Mouse (Mus musculus) neural tube, embryonic 11.5 days (tissue): ENCODE data around the gene Stim2. TPM values are rescaled to one million over a fixed set of nuclear protein-coding genes. Genes with fewer than 3 reads are reported as not detected.

Experiments used
- ATAC-seq: fragments of 200-750 bp; cut with Nextera tagmentation; 2 replicates; pipeline ENCODE4 v1.8.0; 2017; ENCODE audit warnings: moderate number of reproducible peaks, mild to moderate bottlenecking, moderate TSS enrichment, moderate library complexity; ENCODE audit not compliant: insufficient read depth, low FRiP score, low TSS enrichment
- DNase-seq: peaks from one replicate; pipeline ENCODE4 v3.0.0-alpha.2; 2015; ENCODE audit warnings: low spot score
- H3K27ac ChIP-seq: fragments of 300-500 bp; sonication (generic); 2 replicates; pipeline ENCODE4 v1.5.1; 2014; ENCODE audit warnings: low read depth, mild to moderate bottlenecking, low read length
- H3K27me3 ChIP-seq: fragments of 300-500 bp; sonication (generic); 2 replicates; pipeline ENCODE4 v1.6.1; 2014; ENCODE audit warnings: mild to moderate bottlenecking, low read length, mixed read lengths; ENCODE audit not compliant: control insufficient read depth, insufficient read depth
- H3K36me3 ChIP-seq: fragments of 300-500 bp; sonication (generic); 2 replicates; pipeline ENCODE4 v1.6.1; 2014; ENCODE audit warnings: mild to moderate bottlenecking, low read length, moderate library complexity, mixed read lengths; ENCODE audit not compliant: control insufficient read depth, insufficient read depth
- H3K4me1 ChIP-seq: fragments of 300-500 bp; sonication (generic); 2 replicates; pipeline ENCODE4 v1.6.1; 2014; ENCODE audit warnings: low read length, mixed read lengths; ENCODE audit not compliant: control insufficient read depth, insufficient read depth
- H3K4me2 ChIP-seq: fragments of 300-500 bp; sonication (generic); 2 replicates; pipeline ENCODE4 v1.6.1; 2014; ENCODE audit warnings: low read depth, mild to moderate bottlenecking, moderate library complexity
- H3K4me3 ChIP-seq: fragments of 300-500 bp; sonication (generic); 2 replicates; pipeline ENCODE4 v1.5.1; 2014; ENCODE audit warnings: low read depth, low read length
- H3K9ac ChIP-seq: fragments of 300-500 bp; sonication (generic); 2 replicates; pipeline ENCODE4 v1.6.1; 2014; ENCODE audit warnings: mild to moderate bottlenecking, low read length
- H3K9me3 ChIP-seq: fragments of 300-500 bp; sonication (generic); 2 replicates; pipeline ENCODE4 v1.6.1; 2016; ENCODE audit warnings: low read length; ENCODE audit not compliant: control insufficient read depth
- WGBS: fragments of 180-500 bp; shearing (Covaris S2); extraction: QIAGEN DNeasy Blood & Tissue Kit; methylation state at CpG from one replicate; pipeline ENCODE4 v1.1.7; 2014; 5-methylcytosine and 5-hydroxymethylcytosine counted together
- polyA plus RNA-seq: library from polyadenylated mRNA; unstranded; fragments of >200 nt; fragmentation: Nextera tagmentation; extraction: Ambion mirVana; gene quantifications from 2 replicates; pipeline ENCODE4 v1.2.1, GENCODE M21; 2014

The Stim2 gene
- polyA plus RNA-seq, 1 experiment from 2014 or later, result 22.7 TPM

DNA sequence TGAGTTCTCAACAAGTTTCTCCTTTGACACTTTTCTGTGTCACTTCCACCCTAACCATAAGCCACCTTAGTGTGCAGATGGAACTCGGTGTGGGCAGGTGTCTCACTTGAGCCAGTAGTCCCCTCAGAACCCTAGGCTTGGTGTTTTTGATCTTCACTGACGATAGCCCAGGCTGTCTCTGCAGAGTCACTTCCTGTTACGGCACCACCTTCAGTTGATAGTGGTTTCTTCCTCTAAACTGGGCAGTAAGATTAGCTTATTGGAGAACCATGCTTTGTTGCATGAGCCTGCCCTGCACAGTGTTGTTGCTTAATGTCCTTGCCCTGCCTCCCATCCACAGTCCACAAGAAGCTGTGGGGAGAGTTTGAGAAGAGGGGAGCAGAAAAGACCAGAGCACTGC lies 47.2 kb downstream of the Stim2 start:
- no peak for ATAC-seq
- no peaks in the 10 kb centered on the region for H3K36me3 ChIP-seq
- H3K4me2 ChIP-seq, result no peak overlapping the region
- no peaks in the 10 kb centered on the region for H3K9me3 ChIP-seq
- 87% methylated on average over 3 of the region's 3 CpGs for WGBS
- no peak overlapping the region for H3K4me3 ChIP-seq
- no peaks in the 10 kb centered on the region for H3K4me1 ChIP-seq
- H3K9ac ChIP-seq, result no peak overlapping the region
- H3K27ac ChIP-seq, result no peak overlapping the region
- H3K27me3 ChIP-seq, result no peaks in the 10 kb centered on the region
- no peak for DNase-seq

- Histone ChIP-seq H3K9ac (no peak overlapping the region), H3K4me1 (no peaks in the 10 kb centered on the region), H3K36me3 (no peaks in the 10 kb centered on the region), H3K4me3 (no peak overlapping the region), H3K27ac (no peak overlapping the region), H3K4me2 (no peak overlapping the region), H3K27me3 (no peaks in the 10 kb centered on the region), H3K9me3 (no peaks in the 10 kb centered on the region)
- ATAC-seq (no peak), DNase-seq (no peak)
- 78% methylated on average over 1 of the region's 1 CpGs for WGBS
Measured at GRCm38 (mm10) chr5:54046432-54046831, 48.1 kb downstream of the Stim2 start.

GRCm38 (mm10) chr5:54049145-54049733 lies 50.9 kb downstream of the Stim2 start:
- H3K36me3 ChIP-seq, result no peaks in the 10 kb centered on the region
- 58% methylated on average over 4 of the region's 4 CpGs for WGBS
- no peak overlapping the region for H3K4me3 ChIP-seq
- DNase-seq (no peak), ATAC-seq (no peak)
- no peak overlapping the region for H3K9ac ChIP-seq
- no peak overlapping the region for H3K27ac ChIP-seq
- no peaks in the 10 kb centered on the region for H3K27me3 ChIP-seq
- H3K4me1 ChIP-seq, result no peaks in the 10 kb centered on the region
- H3K9me3 ChIP-seq, result no peaks in the 10 kb centered on the region
- no peak overlapping the region for H3K4me2 ChIP-seq

GRCm38 (mm10) chr5:54049940-54050339 lies 51.6 kb downstream of the Stim2 start:
- Histone ChIP-seq H3K27ac (no peak overlapping the region), H3K4me3 (no peak overlapping the region), H3K9ac (no peak overlapping the region), H3K4me2 (no peak overlapping the region), H3K4me1 (no peaks in the 10 kb centered on the region), H3K27me3 (no peaks in the 10 kb centered on the region), H3K9me3 (no peaks in the 10 kb centered on the region), H3K36me3 (no peaks in the 10 kb centered on the region)
- 83% methylated on average over 5 of the region's 5 CpGs for WGBS
- DNase-seq, result no peak
- ATAC-seq, result no peak

DNA sequence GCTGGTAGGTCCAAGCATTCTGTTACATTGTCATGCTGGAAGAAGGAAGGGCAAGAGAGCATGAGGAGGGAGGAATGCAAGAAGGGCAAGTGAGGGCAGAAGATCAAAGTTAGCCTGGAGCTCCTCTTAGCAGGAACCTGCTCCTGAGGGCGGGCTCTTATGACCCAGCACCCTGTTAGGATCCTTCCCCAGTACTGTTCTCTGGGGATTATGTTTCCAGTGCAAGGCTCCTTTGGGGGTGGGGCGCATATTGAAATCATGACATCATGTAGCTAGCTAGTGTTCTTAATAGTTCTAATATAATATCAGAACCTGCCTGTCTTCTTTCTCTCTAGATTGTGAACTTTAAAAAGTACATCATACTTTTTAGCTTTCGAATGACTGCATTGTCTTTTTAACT lies 52.8 kb downstream of the Stim2 start:
- H3K36me3 ChIP-seq, result no peaks in the 10 kb centered on the region
- no peak overlapping the region for H3K4me3 ChIP-seq
- H3K4me1 ChIP-seq, result no peaks in the 10 kb centered on the region
- WGBS, result 84% methylated on average over 3 of the region's 3 CpGs
- no peak overlapping the region for H3K9ac ChIP-seq
- no peak overlapping the region for H3K4me2 ChIP-seq
- no peak for DNase-seq
- no peak for ATAC-seq
- no peaks in the 10 kb centered on the region for H3K27me3 ChIP-seq
- H3K27ac ChIP-seq, result no peak overlapping the region
- no peaks in the 10 kb centered on the region for H3K9me3 ChIP-seq

DNA sequence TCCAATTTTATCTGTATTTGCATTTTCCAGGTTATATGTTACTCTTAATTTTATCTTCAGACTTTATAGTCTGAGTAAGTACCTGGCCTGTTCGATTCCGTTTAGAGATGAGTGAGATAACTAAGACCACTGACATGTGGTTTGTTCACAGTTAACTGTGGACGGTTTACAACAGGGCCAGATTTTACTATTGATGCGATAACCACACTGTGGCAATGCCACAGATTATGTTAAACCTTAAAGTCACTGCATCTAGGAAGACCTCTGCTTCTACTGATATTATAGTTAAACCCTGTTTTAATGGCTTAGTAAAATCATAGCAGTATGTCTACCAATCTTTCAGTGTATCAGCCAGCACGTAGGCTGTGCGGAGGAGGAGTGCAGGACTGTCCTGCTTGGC lies 53.9 kb downstream of the Stim2 start:
- Histone ChIP-seq H3K4me3 (no peak overlapping the region), H3K27me3 (no peaks in the 10 kb centered on the region), H3K9me3 (no peaks in the 10 kb centered on the region), H3K9ac (no peak overlapping the region), H3K27ac (no peak overlapping the region), H3K36me3 (no peaks in the 10 kb centered on the region), H3K4me2 (no peak overlapping the region), H3K4me1 (no peaks in the 10 kb centered on the region)
- no peak for DNase-seq
- 90% methylated on average over 6 of the region's 6 CpGs for WGBS
- no peak for ATAC-seq

GRCm38 (mm10) chr5:54053673-54054366 lies 55.5 kb downstream of the Stim2 start:
- Histone ChIP-seq H3K9me3 (no peaks in the 10 kb centered on the region), H3K4me3 (no peak overlapping the region), H3K36me3 (no peaks in the 10 kb centered on the region), H3K27ac (no peak overlapping the region), H3K27me3 (no peaks in the 10 kb centered on the region), H3K4me1 (no peaks in the 10 kb centered on the region), H3K9ac (no peak overlapping the region), H3K4me2 (no peak overlapping the region)
- ATAC-seq, result no peak
- DNase-seq, result no peak
- WGBS, result 89% methylated on average over 7 of the region's 7 CpGs

- 95% methylated on average over 6 of the region's 6 CpGs for WGBS
Measured at GRCm38 (mm10) chr5:54056266-54056665, 58.0 kb downstream of the Stim2 start.

DNA sequence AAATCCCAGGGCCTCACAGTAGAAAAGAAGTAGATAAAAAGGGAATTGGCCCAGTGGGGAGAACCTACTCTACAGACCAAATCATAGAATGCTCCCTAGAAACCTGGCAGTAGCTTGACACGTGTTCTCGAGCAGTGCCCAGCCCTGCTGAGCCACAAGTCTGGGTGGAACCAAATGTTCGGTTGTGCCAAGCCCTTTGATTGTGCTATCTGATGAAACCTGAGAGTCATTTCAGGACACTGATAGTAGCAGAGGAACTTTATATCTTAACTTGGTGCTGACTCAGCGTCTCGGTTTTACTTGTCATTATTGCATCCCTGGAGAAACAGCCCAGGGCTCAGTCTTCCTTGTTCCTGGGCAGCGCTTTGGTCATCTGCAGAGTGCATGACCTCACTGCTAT lies 61.7 kb downstream of the Stim2 start:
- no peak overlapping the region for H3K27ac ChIP-seq
- no peak for DNase-seq
- ATAC-seq, result no peak

More at GRCm38 (mm10) chr5:54056266-54056665, 58.0 kb downstream of the Stim2 start:
- Histone ChIP-seq H3K4me1 (no peaks in the 10 kb centered on the region), H3K4me2 (no peak overlapping the region), H3K9me3 (no peaks in the 10 kb centered on the region), H3K36me3 (no peaks in the 10 kb centered on the region), H3K4me3 (no peak overlapping the region), H3K9ac (no peak overlapping the region), H3K27ac (no peak overlapping the region), H3K27me3 (no peaks in the 10 kb centered on the region)
- DNase-seq, result no peak
- ATAC-seq, result no peak

More for the DNA sequence above, 61.7 kb downstream of the Stim2 start:
- H3K4me2 ChIP-seq, result no peak overlapping the region
- WGBS, result 83% methylated on average over 6 of the region's 6 CpGs
- H3K36me3 ChIP-seq, result no peaks in the 10 kb centered on the region
- H3K9ac ChIP-seq, result no peak overlapping the region
- no peaks in the 10 kb centered on the region for H3K9me3 ChIP-seq
- H3K27me3 ChIP-seq, result no peaks in the 10 kb centered on the region
- H3K4me3 ChIP-seq, result no peak overlapping the region
- H3K4me1 ChIP-seq, result no peaks in the 10 kb centered on the region
